Mouse (Mus musculus) heart, adult 8-10 months (tissue): ENCODE measurements around the gene Xbp1. TPM values are rescaled to one million over a fixed set of nuclear protein-coding genes. Genes with fewer than 3 reads are reported as not detected.
"Not testable (repeated sequence)": the region's sequence is repeated elsewhere in the genome, so short reads cannot be mapped to it uniquely, and the experiment has no call there.

Source experiments
- DNase-seq: peaks from one replicate; pipeline ENCODE4 v3.0.0; 2022; ENCODE audit warnings: low spot score
- total RNA-seq, 4 experiments: library from RNA; stranded (reverse); gene quantifications; 2 replicates each; pipeline ENCODE4 v1.2.4; 2022

Gene Xbp1
- total RNA-seq, 4 experiments from 2014 or later: 53.5 to 76.4 (median 71.0) TPM

DNA sequence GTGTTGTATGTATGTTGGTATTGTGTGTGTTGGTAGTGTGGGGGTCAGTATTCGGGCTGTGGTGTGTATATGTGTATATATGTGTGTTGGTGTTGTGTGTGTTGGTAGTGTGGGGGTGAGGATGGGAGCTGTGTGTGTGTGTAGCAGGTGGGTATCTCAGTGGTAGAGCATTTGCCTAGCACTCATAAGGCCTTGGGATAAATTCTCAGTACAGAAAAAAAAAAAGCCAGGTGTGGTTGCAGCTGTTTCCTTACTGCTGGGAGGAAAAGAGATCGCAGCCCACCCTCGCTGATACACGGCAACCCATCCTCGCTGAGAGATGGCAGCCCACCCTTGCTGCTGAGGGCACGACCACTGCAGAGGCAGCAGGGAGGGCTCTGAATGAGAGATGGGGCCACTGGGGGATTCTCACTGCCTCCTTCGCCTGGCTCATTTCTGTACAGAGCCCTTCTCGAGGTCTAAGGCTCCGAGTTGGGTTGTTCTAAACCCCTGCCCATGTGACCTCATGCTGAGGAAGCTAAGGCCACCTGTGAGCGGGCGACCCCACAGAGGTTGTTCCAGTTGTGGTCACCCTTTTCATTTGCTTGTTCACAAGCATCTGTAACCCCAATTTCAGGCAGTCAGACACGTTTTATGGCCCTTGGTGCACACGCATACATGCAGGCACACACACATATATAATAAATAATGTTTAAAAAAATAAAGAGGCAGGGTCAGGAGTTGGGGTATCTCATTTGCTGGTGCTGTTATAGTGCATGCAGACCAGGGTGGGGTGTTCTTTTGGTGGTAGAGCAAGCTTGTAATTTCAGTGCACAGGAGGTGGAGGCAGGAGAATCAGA lies 19.3 kb upstream of the Xbp1 start:
- no peak for DNase-seq

DNA sequence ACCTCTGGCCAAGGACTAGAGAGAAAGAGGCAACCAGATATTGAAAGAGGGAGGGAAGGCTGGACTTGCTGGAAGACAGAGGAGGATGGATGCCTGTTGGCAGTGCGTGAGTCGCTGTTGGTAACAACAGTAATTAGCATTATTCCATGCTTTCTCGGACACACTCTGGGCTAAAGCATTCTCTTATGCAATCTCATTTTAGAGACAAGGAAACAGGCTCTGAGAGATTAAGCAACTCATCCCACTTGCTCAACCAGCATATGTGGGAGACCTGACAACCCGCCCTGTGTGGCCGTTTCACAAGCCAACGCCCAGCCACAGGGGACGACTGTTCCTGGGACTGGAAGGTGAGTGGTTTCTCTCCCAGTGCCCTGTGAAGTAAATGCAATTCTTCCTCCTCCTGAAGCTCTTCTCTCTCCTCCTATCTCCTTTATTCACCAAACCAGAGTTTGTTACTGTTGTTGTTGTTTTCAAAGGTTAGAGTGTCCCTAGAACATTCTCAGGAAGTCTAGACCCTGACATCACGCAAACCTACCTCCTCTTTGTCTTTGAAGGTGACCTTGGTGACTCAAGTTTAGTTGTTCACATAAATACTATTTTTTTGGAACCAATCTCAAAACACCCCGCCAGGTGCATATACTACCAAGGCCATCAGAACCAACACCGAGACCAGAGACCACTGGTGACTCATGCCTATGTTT lies 18.0 kb upstream of the Xbp1 start:
- no peak for DNase-seq

DNA sequence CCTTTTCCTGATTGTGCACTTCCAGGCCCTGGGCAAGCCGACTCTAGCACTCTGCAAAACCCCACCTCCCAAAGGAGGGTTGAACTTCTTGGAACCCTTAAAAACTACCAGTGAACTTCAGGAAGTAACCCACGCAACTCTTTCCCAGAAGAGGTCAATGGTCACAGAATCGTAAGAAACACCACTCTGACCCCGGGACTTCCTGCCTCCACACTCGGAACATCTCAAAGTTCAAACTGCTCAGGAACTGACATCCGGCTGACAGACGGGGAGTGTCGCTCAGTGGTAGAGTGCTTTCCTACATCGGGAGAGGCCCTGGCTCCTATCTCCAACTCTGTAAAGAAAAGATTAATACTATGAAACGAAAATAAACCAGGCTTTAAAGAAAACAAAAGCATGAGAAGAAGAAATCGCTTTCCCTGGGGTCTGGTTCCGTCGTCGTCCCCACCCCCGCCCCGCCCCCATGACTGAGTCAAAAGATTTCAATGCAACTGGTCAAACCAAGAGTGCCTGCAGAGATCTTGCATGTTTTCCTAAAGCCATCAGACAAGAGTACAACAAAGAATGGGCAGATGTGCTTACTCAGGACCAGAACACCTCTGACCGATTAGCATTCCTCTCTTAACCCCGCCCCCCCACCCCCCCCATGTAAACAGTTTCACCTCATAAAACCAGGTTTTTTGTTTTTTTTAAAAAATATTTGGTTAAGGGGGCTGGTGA lies 14.4 kb upstream of the Xbp1 start:
- peak; percentile 70 for DNase-seq

DNA sequence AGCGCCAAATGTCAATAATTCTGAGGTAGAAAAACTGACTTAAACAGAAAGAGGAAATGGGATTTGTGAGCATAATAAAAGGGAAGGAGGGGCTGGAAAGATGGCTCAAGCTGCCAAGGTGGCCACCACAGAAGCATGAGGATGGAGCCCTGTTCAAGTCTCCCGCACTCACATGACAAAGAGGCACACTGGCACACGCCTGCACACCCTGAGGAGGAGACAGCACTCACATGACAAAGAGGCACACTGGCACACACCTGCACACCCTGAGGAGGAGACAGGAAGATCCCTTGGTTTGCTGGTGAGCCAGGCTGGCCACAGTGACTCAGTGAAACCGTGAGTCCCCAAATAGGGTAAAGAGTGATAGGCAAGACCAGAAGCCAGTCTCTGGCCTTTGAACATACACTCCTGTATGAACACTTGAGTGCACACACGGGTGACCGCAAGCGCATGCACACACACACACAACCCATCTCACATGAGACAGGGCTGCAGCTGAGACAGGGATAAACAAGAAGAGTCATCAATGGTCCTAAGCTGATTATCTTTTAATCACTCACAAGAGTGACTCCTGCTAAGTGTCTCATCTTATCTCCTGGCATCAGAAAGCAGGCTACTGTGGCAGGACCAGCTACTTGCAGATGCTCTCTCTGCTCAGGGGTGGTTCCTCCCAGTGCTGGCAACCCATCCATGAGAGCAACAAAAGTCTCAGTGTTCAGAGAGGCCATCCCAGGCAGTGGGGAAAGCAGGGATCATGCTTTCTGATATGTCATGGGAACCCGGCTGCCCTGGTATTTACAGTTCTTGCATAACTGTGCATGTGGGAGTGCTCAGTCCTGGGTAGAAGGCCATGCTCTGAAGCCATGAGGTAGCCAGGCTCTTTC lies 11.0 kb upstream of the Xbp1 start:
- DNase-seq: no peak

DNA sequence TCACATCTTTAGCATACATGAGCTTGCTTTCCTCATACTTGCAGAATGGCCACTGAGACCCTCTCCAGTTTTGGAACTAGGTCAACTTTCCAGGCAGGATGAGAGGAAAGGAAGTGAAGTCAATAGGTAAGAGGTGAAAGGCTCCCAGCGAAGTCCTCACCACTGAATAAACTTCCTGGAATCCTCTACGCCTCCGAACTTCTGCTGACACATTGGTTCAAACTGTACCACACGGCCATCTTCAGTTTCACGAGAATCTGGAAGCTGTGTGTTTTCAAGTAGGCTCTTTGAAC lies 10.4 kb upstream of the Xbp1 start:
- DNase-seq: no peak

DNA sequence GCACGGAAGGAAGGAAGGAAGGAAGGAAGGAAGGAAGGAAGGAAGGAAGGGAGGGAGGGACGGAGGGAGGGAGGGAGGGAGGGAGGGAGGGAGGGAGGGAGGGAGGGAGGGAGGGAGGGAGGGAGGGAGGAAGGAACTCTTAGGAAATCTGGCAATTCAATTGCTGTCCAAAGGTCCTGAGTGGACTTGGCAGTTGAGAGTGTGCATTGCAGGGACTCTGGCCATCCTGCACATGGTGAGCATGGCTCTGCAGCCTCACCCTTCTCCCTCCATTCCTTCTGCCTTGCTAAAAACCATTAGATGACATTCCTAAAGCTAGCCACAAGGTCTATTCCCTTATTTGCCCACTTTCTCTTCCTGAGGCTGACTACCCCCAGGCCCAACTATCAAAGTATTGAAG lies 9.8 kb upstream of the Xbp1 start:
- not testable (repeated sequence) for DNase-seq

DNA sequence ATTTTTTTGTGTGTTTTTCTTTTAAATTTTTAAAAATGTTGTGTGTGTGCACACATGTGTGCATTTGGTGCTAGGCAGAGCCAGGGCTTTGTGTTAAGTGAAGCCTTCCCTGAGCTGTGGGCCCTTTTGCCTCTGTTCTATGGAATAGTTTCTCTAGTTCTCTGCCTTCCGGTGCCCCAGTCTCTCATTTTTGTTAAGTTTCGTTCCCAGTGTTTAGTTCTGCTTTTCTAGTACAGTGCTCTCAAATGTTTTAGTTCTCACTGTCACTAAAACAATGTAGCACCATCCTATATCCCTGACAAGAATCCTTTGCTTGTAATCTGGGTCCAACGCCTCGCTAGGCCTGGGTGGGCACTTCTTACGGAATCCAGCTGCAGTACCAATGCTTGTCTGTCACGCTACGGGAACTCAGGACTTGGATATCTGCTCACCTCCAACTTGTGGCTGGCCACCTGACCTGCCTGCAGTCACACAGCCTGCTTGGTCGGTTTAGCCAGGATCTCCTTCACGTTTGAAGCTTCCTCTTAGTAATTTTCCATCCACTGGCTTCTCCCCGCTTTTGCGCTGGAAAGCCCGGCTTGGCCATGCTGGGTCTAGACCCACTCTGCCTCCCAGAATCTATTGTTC lies 8.2 kb upstream of the Xbp1 start:
- no peak for DNase-seq

DNA sequence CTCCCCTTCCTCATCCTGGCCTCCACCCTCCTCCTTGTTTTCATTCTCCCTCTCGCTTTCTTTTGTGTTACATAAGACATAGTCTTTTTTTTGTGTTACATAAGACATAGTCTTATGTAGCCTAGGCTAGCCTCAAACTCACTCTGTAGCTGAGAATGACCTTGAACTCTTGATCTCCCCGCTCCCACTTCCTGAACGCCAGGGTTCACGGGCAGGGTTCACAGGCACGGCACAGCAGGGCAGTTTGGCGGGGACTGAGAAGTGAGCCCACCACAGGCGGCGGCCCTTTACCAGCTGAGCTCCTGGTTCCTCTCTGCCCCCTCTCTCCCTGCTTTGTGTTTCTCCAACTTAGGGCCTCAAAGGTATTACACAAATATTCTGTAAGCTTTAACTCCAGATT lies 7.5 kb upstream of the Xbp1 start:
- no peak for DNase-seq

DNA sequence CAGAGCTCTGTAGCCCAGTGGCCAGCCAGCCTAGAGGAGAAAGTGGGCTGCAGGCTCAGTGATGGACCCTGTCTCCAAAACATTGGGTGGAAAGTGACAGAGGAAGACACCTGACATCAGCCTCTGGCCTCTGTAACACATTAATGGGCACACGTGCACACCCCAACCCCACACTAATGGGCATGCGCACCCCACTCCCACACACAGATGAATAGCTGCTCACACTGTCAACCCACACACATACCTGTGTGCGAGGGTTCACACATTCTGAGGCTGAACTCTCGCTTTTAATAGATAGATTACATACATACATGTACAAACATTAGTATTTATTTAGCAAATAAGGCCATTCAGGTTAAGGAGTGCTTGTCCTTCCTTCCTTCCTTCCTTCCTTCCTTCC lies 6.4 kb upstream of the Xbp1 start:
- DNase-seq: no peak

DNA sequence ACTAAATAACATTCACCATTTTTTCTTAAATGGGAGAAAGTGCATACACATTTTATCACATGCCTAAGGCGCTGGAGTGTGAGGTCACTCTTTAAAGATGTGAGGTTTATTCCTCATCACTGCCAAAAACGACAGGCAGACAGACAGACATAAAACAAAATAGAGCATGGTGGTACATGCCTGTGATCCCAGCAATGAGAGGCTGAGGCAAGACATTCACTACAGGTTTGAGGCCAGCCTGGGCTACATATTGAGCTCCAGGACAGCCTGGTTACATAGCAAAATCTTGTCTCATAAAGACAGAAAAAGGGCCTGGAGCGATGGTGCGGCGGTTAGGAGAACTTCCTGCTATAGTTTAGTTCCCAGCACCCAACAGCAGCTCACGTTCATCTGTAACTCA lies 5.3 kb upstream of the Xbp1 start:
- DNase-seq: no peak

DNA sequence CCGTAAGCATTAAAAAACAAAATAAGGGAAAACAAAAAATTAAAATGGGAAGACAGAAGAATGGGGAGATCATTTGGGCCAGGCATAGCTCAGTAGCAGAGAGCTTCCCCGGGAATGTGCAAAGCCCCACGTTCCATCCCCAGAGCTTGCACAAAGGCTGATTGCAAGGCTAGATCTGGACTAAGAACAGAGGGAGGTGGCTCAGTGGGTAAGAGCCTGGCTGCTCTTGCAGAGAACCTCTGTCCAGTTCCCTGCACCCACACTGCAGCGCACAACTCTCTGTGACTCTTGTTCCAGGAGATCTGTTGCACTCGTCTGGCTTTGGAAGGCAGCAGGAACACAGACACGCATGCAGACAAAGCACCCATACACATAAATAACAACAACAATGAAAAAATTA lies 4.8 kb upstream of the Xbp1 start:
- DNase-seq: no peak

DNA sequence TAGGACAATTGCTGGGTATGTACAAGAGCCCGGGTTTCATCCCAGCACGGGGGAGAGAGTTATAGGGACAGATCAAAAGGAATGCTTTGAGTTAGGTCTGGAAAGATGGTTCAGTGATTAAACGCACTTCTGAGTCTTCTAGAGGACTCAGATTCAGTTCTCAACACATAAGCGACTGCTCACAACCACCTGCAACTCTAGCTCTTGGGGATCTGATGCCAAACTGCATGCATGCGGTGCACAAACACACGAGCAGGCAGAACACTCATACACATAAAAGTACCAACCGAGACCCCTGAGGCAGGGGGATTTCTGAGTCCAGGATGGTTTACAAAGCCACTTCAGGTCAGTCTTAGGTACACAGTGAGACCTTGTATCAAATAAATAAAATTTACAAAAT lies 4.3 kb upstream of the Xbp1 start:
- DNase-seq: no peak

DNA sequence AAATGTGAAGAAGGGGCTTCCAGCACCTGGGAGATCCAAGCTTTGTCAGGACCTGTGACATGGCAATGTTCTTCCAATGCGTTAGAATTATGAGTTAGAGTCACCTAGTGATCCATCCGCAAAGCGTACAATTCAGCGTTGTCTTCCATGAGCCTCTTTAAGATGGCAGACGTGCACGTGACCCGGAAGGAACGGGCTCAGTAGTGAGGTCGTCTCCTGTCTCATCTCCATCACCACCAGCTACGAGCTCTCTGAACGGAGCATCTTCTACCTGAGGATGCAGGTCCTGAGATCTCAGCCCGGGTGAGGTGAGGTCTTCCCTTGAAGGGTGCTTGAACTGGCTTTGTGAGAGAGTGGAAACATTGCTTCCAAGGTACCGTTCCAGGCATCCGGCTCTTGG lies 3.8 kb upstream of the Xbp1 start:
- DNase-seq: no peak

DNA sequence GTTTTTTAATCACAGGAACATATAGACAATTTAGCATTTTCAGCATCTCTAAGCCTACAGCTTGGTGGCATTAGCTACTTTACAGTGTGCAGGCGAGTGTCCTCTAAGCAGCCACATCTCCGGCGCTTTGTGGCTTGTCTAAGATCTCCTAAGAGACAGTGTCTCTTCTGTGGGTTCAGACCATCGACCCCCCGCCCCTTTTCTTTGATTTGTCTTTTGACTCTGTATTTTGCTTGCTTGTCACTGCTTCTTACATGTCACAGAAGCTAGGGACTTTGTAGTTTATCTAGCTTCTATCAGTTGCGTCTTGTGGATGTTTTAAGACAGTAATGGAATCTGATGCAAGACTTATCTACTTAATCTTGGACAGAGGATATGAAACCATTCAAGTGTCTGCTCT lies 3.1 kb upstream of the Xbp1 start:
- no peak for DNase-seq

DNA sequence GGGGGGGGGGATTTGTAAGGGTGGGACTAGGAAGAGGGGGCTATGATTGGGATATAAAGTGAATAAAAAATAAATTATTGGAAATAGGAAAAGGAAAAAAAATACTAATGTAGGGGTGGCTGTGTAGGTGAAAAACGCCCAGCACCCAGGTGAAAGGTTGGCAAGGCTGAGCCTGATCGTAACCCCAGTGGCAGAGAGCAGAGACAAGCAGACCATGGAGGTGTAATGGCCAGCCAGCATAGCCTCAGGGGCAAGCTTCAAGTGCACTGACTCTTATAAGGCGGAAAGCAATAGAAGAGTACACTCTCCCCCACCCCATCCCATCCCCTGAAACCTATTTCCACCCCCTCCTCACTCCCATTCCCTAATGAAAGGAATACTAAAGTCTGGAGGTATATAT lies 778 bp upstream of the Xbp1 start:
- no peak for DNase-seq

DNA sequence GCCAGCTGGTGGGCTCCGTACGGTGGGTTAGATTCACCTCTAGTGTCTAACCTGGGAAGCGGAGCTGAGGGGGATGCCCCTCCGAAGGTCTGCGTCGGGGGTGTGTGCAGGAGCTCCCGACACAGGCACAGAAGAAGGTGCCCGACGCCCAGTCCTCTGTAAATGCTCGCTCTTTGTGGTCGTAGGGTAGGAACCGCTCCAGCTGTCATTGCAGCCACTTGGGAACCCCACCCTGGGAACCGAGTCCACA lies 732 bp downstream of the Xbp1 start:
- no peak for DNase-seq

DNA sequence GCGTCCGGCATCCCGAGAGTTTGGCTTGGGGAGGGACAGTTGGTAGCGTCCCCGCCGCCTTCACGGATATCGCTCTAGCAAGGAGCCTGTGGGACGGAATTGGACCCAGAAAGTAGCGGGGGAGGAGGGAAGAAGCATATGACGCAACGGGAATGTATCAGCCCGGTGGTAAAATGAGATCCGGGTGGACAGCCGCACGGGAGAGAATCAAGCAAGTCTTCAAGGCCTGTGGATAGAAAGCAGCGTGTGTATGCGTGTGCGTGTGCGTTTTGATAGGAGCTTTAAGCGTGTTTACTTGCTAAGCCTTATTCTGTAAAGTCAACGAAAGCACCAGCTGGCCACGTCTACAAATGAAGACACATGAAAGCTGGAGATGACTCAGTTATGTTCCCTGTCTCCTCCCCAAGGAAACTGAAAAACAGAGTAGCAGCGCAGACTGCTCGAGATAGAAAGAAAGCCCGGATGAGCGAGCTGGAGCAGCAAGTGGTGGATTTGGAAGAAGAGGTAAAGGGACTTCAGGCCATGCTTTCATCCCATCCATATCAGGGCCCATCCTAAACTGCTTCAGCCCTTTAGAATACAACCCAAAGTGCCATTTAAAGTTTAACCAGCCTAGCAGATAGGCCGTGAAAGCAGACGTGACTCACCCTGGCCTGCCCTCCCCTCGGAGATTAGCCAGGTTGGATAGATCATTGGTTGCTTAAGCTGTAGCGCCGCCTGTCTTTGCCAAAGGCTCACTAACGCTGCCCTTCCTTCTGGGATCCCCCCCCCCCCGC lies 1.2 kb downstream of the Xbp1 start:
- peak; percentile 73 for DNase-seq

DNA sequence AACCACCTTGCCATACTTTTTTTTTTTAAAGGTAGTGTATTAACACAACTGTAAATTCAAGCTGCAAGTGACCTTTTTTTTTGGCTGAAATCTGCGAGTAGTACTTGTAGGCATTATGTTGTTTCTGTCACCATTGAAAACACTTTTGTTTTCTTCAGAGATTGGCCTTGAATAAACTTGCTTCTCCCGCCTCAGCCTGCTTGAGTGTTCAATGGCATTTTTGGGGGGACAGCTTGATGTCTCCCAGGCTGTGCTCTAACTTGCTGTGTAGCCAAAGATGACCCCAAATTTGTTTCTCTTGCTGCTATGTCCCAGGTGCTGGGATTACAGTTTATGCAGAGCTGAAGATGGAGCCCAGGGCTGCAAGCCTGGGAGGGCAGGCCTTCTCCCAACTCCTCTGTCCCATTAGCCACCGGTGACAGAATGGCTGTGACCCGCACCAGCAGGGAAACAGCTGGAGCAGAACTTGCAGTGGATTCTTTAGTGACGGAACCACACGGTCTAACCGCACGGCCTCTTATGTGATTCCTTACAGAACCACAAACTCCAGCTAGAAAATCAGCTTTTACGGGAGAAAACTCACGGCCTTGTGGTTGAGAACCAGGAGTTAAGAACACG lies 2.4 kb downstream of the Xbp1 start:
- no peak for DNase-seq

DNA sequence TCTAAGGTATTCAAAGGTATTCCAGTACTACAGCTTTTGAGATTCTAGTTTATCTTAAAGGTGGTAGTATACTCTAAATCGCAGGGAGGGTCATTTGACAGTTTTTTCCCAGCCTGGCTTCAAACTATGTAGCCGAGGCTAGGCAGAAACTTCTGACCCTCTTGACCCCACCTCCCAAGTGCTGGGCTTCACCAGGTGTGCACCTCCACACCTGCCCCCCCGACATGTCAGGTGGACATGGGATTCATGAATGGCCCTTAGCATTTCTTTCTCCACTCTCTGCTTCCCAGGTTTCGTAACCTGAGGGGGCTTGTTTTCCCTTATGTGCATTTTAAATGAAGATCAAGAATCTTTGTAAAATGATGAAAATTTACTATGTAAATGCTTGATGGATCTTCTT lies 5.0 kb downstream of the Xbp1 start:
- no peak for DNase-seq
